Comparison of ENCODE assay signal across 9 mouse cellular contexts in the genomic region with DNA sequence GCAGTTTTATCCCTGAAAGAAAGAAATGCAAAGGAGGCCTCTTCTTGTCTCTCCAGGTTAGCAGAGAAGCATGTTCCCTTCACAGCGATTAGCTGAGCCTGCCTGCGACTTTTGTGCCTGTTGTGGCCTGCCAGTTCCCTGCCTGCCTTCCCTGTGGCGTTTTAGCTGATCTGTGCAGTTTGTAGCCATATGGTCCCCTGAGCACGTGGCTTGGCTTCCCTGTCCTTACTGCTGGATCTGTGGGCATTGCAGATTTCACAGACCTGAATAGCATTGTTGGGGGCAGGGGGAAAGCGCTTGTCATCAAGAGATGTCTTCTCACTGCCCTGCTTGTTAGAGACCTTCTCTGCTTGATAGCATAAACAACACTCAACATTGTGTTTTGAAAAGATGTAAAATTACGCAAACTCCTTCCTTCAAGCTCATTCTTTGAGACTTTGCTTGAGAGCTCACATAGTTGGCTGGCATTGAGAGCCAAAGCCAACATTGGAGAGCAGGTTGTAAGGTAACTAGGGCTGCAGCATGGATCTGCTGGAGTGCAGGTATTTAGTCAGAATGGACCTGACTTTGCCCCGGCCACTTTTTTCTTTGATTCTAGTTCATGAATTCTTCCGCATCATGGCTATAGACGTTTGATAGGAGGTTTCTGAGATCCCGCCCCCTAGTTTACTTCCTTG.
DNase-seq lines count a peak whose midpoint lies in the region; ATAC-seq and TF ChIP-seq lines count a peak whose summit lies in the region.
"Had no signal": no experiment of that assay in that cellular context is flagged by ENCODE, and none has a peak within 500 bp of the region (broad histone marks: within the 10 kb centered on the region; RNA-seq: fewer than 3 reads in every experiment).

No protein-coding gene starts in this region.

- no peak overlapping the region for H3K9ac ChIP-seq in midbrain, postnatal 0 days (replicated peaks; ENCODE audit: low read length, poor library complexity, severe bottlenecking)

- ATAC-seq in midbrain, postnatal 0 days (ENCODE audit: low FRiP score), result peak; percentile 58; the same call in 1 of the 2 replicates
- no peak for ATAC-seq in megakaryocyte, adult 5-6 weeks (ENCODE audit: poor library complexity, severe bottlenecking)
- ATAC-seq in megakaryocyte progenitor cell, adult 5-6 weeks (replicated peaks; ENCODE audit: poor library complexity), result no peak

- TF ChIP-seq CTCF in midbrain, postnatal 0 days (IDR thresholded peaks at IDR 0.05), result no peak

- no peak overlapping the region for H3K27ac ChIP-seq in midbrain, postnatal 0 days (ENCODE audit: low read depth, low read length)

- WGBS in midbrain, postnatal 0 days, result 59% methylated on average over 10 of the region's 10 CpGs

- H3K27me3 ChIP-seq in midbrain, postnatal 0 days (ENCODE audit: insufficient read depth, low read length), result no peaks in the 10 kb centered on the region

- DNase-seq in cerebellum, adult 11 months, result peak; percentile 93
- DNase-seq in cerebellum, postnatal 25 days, result peak; percentile 95
- DNase-seq in layer of hippocampus, adult 18-20 months (ENCODE audit: low spot score in 2 of 2), result peak; percentile 84 to 93
- peak; percentile 77 for DNase-seq in midbrain, postnatal 0 days (ENCODE audit: low spot score)
- DNase-seq in heart, adult 18-20 months, result no peak
- DNase-seq in gastrocnemius, postnatal 10 days, result no peak
- DNase-seq: kidney, postnatal 10 days had no signal

- no peaks in the 10 kb centered on the region for H3K4me1 ChIP-seq in midbrain, postnatal 0 days (ENCODE audit: insufficient read depth, low read length)

- no peaks in the 10 kb centered on the region for H3K9me3 ChIP-seq in midbrain, postnatal 0 days (ENCODE audit: low read length)

- H3K36me3 ChIP-seq in midbrain, postnatal 0 days (ENCODE audit: insufficient read depth, low read length), result no peaks in the 10 kb centered on the region

- no peak overlapping the region for H3K4me3 ChIP-seq in midbrain, postnatal 0 days (ENCODE audit: low read depth, low read length)

- no peak overlapping the region for H3K4me2 ChIP-seq in midbrain, postnatal 0 days (ENCODE audit: low read depth, low read length, poor library complexity, severe bottlenecking)

Comparison
In these comparisons a context has a peak if more than half of its experiments do, and no peak if none do; other contexts are left out.
1. DNase-seq: peak in cerebellum, adult 11 months (single experiment), cerebellum, postnatal 25 days (2 of 2), layer of hippocampus, adult 18-20 months (2 of 2) and midbrain, postnatal 0 days (single experiment); none in heart, adult 18-20 months (0 of 2) and gastrocnemius, postnatal 10 days (single experiment).